Mouse (Mus musculus): Measurements from ENCODE around the gene Gm4707. TPM values are rescaled to one million over a fixed set of nuclear protein-coding genes. Genes with fewer than 3 reads are reported as not detected.
"Not testable (repeated sequence)": the region's sequence is repeated elsewhere in the genome, so short reads cannot be mapped to it uniquely, and the experiment has no call there.

The Gm4707 gene
- polyA plus RNA-seq, 1 experiment from 2014 or later, result 6.3 TPM

- H3K4me2 ChIP-seq; H3K4me3 ChIP-seq (replicated peaks); ATAC-seq (ENCODE audit: low FRiP score); H3K4me1 ChIP-seq; H3K27me3 ChIP-seq; H3K9ac ChIP-seq; H3K27ac ChIP-seq: not testable (repeated sequence)
- 85% methylated on average over 5 of the region's 5 CpGs for WGBS
- Histone ChIP-seq H3K9me3 (peaks cover 13% of the 10 kb centered on the region), H3K36me3 (replicated peaks) (peaks cover 56% of the 10 kb centered on the region)
Measured at GRCm38 (mm10) chr17:71419448-71419847, 40.3 kb downstream of the Gm4707 start.

- no peaks in the 10 kb centered on the region for H3K4me1 ChIP-seq
- H3K27ac ChIP-seq, result no peak overlapping the region
- ATAC-seq (ENCODE audit: low FRiP score), result no peak
- no peak overlapping the region for H3K4me2 ChIP-seq
- no peak overlapping the region for H3K9ac ChIP-seq
- 100% methylated on average over 1 of the region's 1 CpGs for WGBS
- H3K9me3 ChIP-seq, result peaks cover 6% of the 10 kb centered on the region
- no peaks in the 10 kb centered on the region for H3K27me3 ChIP-seq
- H3K4me3 ChIP-seq (replicated peaks), result no peak overlapping the region
- H3K36me3 ChIP-seq (replicated peaks), result peaks cover 39% of the 10 kb centered on the region
Measured at GRCm38 (mm10) chr17:71417008-71417407, 42.7 kb downstream of the Gm4707 start.

Other genes with a start within 250 kb of the Gm4707 start
- gene Emilin2, start 147.9 kb downstream of the Gm4707 start, polyA plus RNA-seq (2016; fragmentation: Nextera tagmentation; extraction: Ambion mirVana), result 5.5 and 6.1 TPM in 2 replicates
- gene Smchd1, start 15.4 kb upstream of the Gm4707 start, polyA plus RNA-seq (2016; fragmentation: Nextera tagmentation; extraction: Ambion mirVana), result 82.2 and 89.3 TPM in 2 replicates
- gene Ndc80, start 66.9 kb upstream of the Gm4707 start, polyA plus RNA-seq (2016; fragmentation: Nextera tagmentation; extraction: Ambion mirVana), result 55.6 and 62.5 TPM in 2 replicates
- gene Spdya, start 92.1 kb upstream of the Gm4707 start, polyA plus RNA-seq (2016; fragmentation: Nextera tagmentation; extraction: Ambion mirVana), result 1.2 and 1.3 TPM in 2 replicates
- 79.9 and 80.0 TPM in 2 replicates for gene Wdr43, start 156.0 kb upstream of the Gm4707 start, polyA plus RNA-seq (2016; fragmentation: Nextera tagmentation; extraction: Ambion mirVana)
- 0.15 and 0.29 TPM in 2 replicates for gene Togaram2, start 213.3 kb upstream of the Gm4707 start, polyA plus RNA-seq (2016; fragmentation: Nextera tagmentation; extraction: Ambion mirVana)